Mouse (Mus musculus) layer of hippocampus, postnatal 14 days (tissue): ENCODE measurements around the gene Tmem163. TPM values are rescaled to one million over a fixed set of nuclear protein-coding genes. Genes with fewer than 3 reads are reported as not detected.

ENCODE experiments used
- DNase-seq, 2 experiments: peaks; one replicate each; pipeline ENCODE4 v3.0.0; 2021 to 2022; ENCODE audit warnings: low spot score in 2 of 2, mixed read lengths in 1 of 2
- total RNA-seq, 2 experiments: library from RNA; stranded (reverse); gene quantifications; 2 replicates each; pipeline ENCODE4 v1.2.3; 2021

Tmem163 gene
- total RNA-seq, 2 experiments from 2014 or later: 25.0 to 34.6 TPM

DNA sequence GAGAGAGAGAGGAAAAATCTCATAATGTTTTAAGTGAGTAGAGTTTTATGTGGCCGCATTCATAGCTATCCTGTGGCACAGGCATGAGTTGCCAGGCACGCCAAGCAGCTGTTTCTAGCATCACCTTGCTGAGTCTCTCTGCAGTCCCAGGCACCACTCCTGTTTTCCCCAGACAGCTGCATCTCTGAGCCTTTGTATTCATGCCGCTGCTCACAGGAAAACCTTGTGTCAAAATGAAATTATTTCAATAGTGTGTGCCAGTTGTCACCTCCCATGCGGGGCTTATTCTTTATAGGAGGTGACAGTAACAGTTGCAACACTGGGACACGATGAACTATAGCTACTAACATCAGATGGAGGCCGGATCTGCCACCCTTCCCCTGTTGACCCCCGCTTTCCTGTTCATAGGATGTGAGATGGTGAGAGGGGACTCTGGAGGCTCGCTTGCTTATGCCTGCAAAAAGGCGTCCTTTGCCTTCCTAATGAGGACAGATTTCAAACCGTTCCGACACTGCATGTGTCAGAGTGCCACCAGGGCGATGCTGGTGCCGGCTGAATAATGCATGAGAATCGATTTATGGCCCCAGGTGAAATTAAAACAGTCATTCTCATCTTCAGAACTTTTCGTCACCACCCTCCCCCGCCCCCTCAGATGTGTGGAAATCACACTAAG is 171.1 kb downstream of the Tmem163 start:
- DNase-seq: no peak

DNA sequence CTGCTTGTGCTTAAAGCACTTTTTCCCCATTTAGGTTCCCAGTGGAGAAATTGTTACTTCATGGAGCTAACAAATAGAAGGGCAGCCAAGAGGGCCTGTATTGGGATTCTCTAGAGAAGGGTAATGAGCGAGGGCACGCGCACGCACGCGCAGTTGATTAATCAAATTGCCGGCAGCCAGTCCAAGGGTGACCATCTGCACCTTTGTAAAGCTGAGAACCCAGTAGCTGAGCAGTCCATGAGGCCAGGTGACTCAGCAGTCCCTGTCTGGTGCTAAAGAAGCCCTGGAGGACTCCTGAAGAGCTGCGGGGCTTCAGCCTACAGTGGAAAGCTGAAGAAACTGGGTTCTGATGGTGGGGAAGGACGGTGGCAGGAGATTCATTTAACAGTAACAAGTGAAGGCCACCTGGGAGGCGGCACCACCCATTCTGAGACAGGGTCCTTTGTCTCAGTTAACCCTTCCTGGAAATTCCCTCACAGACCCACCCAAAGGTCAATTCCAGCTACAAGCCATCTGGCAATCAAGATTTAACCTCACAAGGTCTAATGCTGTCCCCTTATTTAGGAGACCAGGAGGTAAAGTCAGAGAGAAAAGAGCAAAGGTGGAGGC is 172.2 kb downstream of the Tmem163 start:
- DNase-seq: no peak

DNA sequence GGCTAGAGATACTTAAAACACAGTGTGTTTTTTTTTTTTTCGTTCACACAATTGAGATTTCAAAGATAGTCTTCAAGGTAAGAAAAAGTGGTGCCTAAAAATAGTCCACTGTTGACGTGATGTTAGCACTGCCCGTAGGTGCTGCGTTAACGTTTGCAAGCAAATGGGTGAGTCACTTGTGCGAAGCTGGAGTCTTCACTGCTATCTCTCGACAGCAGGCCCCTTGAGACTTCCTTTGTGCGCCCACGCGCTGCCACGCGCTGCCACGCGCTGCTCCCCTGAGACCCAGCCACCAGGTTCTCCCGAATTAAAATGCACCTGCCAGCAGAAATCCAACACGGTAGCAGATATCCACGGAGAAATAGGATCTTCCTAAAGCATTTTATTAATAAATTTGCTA is 178.6 kb downstream of the Tmem163 start:
- no peak for DNase-seq

DNA sequence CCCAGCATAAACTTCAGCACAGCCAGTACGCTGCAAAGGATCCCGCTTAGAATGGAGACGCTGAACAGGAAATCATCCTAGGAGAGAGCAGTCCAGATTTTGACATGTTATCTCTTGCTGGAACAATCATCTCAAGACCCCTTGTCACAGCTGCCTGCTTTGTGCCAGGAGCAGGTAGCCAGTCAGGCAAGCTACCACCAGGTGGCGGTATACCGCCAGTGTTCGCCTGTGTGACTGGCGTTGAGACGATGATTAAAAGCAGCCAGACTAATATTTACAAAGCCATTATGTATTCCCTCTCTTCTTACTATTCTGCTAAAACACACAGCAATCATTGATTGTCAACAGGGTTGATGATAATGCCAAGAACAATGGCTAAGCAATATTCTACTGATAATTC is 179.1 kb downstream of the Tmem163 start:
- peak; percentile 82 to 89 for DNase-seq

DNA sequence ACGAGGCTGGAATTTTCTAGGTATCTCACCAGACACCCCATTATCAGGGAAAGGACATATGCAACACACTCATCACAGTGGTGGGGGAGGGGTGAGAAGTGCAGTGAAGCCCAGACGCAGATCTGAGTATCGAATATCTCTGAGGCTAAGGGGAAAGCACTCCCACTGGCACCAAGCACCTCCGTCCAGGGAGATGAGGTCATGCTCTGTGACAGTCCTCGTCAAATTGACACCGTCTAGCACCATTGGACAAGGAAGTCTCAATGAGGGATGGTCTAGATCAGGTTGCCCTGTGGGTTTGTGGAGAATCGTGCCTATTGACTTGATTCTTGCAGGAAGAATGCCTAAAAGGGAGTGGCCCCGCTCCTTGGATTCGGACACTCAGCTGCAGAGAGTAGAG is 180.6 kb downstream of the Tmem163 start:
- DNase-seq: no peak

DNA sequence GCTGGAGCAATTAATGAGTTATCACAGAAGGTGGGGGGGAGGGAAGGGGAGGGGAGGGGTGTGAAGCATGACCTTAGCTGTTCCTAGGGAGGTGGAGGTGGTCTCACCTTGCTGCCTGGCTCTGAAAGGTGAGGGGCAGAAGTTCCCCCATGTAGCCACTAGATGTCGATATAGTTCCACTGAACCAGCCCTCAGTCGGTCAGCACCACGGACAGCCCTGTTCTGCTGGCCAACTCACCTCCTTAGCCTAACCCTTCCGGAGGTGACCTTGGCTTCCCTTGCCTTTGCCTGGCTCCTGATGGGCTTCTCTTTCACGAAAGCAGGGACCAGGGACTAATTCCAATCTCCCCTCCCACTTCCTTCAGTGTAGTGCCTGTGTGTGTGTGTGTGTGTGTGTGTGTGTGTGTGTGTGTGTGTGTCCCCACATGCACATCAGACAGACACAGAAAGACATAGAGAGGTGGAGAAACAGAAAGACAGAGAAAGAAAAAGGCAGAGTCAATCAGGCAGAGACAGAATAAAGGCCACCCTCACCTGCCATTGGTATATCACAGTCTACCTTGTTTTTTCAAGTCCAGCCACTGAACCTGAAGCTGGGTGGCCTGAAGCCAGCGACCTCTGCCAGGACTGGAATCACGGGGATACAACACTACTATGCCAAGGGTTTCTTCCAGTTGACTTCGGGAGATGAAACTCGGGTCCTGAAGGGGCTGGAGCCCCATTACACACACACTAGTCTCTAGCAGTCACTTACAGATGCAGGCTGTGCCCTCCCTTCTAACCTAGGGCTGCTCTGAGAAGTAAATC is 182.4 kb downstream of the Tmem163 start:
- peak in 1 of 2 experiments; percentile 43 for DNase-seq

DNA sequence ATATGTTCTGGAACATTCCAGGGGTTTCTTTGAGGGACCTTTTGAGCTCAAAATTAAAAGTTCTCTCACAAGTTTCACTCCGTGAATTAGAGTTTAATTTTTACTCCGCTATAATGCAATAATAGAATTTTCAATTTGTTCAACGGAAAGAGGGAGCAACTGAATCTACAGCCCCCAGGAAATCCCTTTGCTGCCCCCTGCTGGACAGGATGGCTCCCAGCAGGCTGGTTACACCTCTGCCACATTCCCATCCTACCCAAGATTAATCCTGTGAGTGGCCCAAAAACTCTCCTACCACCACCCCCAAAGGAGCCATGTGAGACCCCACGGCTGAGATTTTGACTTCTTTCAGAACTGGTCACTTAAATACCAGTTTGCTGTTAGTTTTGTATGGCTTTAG is 192.2 kb downstream of the Tmem163 start:
- DNase-seq: no peak

DNA sequence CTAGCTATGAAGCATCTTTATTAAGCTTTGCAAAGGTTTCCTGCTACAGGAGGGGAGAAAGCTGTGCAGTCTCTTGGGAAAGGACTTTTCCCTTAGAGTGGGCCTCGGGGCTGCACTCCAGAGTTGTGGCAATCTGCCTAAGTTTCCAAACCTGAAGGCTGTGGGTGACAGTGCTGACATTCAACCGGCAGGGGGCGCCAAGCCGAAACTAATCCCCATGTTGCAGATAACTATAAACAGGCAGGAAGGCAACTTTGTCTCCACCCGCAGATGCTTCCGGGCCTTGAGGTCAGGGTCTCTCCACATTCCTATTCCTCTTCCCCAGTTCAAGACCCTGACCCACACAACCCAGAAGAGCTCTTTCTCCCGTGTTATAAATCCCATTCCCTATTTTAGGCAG is 194.5 kb downstream of the Tmem163 start:
- peak in 1 of 2 experiments; percentile 52 for DNase-seq

DNA sequence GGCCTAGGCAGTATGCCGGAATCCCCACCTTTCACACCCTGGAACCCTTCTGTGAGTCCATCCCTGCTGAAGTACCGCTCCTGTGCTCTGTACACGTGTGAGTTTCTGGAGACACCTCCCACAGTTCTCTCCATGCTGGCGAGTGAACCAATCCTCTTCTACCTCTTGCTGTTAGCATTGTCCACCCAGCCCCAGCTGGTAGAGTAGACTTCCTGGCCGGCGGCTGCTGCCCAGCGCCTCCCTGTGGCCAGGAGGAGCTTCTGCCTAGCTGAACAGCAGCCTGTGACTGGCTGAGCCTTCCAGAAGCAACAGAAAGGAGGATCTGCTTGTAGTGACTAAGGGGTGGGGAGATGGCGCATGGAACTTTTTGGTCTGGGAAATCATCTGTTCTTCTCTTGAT is 195.2 kb downstream of the Tmem163 start:
- no peak for DNase-seq

DNA sequence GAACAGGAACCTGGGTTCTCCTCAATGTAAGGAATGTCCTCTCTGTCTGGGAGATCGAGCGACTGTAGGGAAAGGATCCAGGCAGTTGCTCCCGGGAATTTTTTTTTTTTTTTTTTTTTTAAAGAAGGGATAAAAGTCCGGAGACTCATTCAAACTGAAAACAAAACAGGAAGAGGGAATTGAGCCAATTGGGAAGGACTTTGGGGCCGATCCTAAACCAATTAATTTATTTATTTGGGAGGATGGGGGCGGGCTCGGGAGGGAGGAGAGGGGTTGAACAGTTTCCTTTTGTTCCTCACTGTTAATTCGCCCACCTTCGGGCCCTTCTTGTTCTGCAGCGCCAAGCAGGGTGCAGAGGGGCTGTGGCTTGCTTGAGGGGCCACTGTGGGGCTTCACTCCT is 196.4 kb downstream of the Tmem163 start:
- no peak for DNase-seq

DNA sequence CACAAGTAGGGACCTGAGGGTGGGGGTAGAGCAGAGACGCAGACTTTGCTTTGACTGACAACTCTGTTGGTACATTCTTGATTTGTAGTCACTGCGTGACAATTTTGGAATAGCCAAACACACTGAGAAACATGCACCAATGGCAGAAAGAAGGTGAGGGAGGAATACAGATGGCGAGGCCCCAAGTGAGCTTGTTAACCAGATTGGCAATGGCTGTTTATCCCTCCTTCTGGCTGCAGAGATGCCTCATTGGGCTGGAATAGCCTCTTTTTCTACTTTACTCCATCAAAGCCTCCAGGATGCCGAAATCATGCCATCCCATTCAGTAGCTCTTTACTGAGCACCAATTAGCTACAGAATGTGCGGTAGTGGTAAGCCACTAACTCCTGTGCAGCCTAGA is 203.6 kb downstream of the Tmem163 start:
- DNase-seq: no peak

DNA sequence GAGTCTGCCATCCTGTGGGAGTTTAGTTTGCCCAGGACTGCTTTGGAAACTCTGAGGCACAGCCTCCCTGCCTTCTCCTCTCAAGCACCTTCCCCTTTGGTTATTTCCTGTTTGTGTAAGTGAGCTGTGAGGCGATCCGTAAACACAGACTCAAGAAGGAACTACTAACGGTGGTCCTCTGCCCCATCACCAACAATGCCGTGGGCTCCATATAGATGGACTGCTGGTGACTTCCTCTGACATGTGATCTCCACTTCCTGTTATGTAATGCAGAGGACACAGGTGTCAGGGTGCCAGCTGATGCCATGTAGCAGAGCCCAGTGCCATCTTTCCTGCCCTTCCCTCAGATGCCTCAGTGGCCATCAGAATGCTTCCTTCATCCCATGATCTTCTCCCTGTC is 209.2 kb downstream of the Tmem163 start:
- DNase-seq: no peak

DNA sequence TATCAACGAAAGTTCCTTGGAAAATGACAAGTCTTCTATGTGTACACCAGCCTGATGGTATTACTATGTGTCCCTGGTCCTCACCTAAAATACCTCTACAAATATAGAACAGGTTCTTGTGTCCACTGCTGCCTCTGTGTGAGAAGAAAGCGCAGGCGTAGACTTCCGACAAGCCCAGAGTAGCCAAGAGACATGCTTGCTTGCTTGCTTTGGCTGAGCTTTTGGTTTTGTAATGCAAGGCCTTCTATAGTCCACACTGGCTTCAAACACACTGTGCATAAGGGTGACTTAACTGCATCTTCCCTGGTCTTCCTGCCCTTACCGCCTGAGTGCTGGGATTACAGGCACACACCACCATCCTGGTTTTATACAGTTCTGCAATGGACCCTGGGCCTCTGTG is 212.1 kb downstream of the Tmem163 start:
- DNase-seq: no peak

DNA sequence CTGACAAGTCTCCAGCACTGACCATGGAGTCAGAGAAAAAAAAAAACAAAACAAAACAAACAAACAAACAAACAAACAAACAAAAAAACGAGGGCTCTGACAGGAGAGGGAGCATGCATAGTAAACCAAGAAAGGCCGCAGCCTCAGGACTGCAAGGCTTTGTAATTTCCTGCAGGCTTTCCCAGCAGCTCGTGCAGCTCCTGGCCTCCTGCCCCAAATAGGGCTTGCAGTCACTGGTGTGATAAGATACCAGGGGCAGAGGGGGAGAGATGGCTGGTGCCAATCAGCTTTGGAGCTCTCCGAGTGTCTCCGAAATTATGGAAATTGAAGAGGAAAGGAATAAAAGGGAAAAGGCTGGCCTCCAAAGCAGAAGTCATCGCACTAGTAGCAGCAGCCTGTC is 214.1 kb downstream of the Tmem163 start:
- no peak for DNase-seq

DNA sequence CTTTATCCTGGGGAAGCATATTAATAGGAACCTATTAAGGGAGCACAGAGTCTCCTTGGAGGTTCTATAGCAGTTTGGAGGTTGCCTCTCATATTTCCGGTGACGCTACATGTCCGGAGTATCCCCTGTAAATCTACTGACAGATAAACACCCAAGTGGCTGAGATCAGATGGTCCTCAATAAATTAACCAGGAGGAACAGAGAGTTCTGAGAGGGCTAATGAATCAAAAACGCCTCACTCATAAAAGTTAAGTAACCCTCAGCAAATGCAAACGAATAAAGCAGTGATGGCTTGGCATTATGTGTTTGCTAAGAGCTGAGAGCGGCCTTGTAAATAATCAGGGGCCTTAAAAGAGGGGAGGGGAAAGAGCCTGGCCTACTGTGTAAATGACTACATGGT is 215.3 kb downstream of the Tmem163 start:
- DNase-seq: no peak

DNA sequence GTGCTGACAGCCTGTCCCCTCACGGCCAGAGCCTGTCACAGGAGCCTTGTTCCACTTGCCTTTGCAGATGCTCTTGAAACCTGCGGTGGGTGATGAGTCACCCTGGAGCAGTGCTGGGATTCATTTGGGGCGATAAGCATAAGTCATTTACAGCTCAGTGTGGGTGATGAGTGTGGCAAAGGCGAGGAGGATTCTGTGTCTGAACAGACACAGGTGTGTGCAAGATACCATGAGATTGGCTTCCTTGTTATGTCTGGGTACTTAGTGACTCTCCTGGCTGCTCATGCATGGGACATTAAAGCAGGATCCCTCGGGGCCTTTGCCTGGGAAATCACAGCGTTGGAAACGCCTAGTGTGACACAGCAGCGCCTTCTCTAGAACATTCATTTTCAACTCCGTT is 218.3 kb downstream of the Tmem163 start:
- no peak for DNase-seq

DNA sequence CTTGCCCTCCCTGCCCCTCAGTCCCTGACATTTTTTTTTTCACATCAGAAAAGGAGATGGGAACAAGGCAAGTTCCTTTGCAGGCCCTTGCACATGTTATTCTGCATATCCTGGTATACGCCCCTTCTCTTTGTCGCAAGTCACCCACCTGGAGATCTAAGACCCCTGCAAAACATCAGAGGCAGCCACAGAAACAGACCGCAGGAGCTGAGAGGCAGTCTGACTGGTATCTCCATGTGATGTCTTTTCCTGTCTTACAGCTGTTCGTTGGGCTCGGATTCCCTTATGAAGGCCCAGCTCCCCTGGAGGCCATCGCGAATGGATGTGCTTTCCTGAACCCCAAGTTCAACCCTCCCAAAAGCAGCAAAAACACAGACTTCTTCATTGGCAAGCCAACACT is 219.8 kb downstream of the Tmem163 start:
- no peak for DNase-seq

DNA sequence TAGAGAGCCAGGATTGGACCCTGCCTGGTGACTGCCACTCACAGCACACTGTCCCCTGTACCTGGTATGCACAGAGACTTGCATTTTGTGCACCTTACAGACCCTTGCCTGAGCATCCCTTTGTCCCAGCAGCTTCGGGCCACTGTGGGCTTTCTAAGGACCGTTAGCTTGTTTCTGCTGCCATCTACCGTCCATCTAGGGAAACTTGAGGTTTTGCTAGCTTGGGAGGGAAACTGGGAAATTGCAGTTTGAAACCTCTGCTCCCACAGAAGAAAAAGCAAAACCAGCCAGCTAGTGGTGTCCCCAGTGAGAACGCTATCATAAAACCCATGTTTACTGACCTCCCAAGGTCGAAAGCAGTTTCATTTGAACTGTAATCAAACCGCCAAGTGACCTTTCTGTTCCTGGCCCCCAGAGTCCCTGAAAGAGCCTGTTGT is 220.3 kb downstream of the Tmem163 start:
- DNase-seq: peak; percentile 66 to 80

DNA sequence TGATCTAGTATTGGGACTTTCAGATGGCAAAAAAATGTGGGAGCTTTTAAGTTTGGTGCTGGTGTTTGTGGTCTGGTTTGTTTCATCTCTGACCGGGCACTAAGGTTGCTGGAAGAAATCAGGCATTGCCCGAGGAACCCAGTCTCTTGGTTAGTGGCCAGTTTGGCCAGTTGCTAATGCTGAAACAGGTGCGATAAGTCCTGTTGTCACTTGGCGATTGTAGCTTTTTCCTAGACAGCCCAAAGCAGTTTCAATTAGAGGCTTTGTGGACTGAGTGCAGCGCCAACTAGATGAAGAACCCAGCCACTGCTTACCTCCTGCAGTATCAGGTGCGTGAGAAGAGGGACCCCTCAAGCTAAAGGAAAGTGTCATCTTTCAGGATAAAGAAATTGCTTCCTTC is 226.0 kb downstream of the Tmem163 start:
- DNase-seq: no peak

DNA sequence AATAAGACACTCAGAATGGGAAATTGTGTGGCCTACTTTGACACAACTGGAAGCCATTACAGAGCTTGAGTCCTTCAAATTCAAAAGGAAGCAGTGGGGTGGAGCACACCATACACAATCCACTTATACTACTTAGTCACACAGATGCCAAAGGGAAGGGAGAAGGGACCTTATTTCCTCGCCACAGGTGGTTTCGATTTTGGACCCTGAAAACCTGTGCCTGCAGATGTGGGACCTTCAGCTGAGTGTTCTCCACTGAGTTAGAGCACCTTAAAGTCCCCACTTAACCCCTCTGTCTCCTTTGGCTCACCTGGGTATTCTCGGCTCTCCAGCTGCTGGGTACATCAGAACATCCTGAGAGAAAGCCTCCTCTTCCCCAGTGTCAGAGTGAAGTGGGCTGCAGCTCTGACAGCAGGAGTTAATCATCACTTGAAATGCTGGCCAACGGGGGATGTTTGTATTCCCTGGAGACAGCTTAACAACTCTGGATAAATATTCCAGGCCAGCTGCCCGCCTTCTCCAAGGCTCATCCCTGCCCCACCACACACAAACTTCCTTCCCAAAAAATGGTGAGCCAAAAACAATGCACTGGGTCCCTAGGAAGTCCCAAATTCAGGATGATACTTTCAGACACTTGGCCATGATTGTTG is 234.4 kb downstream of the Tmem163 start:
- DNase-seq: no peak

DNA sequence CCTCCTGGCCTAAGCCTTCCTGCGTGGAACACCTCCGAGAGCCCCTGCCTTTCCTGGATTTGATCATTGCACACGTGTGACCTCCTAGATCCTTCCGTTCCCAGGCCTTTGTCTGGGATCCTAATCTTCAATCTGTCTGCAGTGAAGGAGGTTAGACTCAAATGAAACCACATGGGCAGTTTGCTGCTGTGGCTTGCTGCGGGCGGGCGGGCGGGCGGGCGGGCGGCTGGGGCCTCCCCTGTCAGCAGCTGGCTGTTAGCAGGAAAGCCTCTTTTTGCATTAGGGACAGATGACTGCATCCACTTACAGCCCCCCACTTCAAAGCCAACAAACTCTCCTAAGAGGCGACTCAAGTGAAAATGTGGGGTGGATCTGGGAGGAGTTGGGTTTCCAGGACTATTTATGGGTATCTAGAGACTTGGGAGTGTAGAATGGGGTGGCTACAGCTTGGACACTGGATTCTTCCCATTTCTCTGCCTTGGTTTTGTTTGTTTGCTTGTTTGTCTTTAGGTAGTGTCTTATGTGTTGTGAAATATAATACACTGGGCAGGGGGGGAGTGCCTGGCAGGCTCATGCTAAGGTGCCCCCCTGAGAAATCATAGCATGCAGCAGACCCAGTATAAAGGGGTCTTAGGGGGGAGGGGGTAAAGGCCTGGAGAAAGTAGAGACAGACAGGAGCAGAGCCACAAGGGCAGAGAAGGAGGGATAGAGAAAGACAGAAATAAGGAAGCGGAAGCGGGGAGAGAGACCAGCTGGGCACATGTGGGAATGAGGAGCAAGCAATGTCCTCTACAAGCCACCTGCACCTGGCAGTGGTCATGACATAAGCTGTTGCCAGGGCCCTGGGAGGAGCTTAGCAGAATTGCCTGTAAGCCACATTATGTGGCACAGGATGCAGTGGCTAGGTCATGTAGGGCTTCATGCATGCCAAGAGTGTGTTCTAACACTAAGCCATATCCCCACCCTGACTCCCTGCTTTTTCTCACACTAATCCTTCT is 236.2 kb downstream of the Tmem163 start:
- DNase-seq: no peak
